Mouse (Mus musculus) monocyte, adult 2 months (primary cell): ENCODE measurements at regions not wholly inside any gene's neighbourhood (a gene's known extent, or its start where the extent isn't known, plus 50 kb on each side); places are given as distances from the start of the nearest gene placed in this dataset.
A peak's percentile ranks its signal among the peaks of the same experiment; 100 is the strongest.
"Not testable (repeated sequence)": the region's sequence is repeated elsewhere in the genome, so short reads cannot be mapped to it uniquely, and the experiment has no call there.

Source experiments
- DNase-seq, 2 experiments: peaks; one replicate each; pipeline ENCODE4 v3.0.0; 2022; ENCODE audit warnings: low spot score in 2 of 2, low read depth in 1 of 2

- not testable (repeated sequence) for DNase-seq
These were observed 312.2 kb upstream of the Vmn1r3 start for GRCm38 (mm10) chr4:3497392-3497791.

- DNase-seq = not testable (repeated sequence)
These were observed 310.8 kb upstream of the Vmn1r3 start for GRCm38 (mm10) chr4:3495987-3496386.

GRCm38 (mm10) chr4:3494123-3494681 lies 309.0 kb upstream of the Vmn1r3 start:
- DNase-seq = not testable (repeated sequence)

- not testable (repeated sequence) for DNase-seq
These were observed 305.7 kb upstream of the Vmn1r3 start for GRCm38 (mm10) chr4:3490901-3491300.

- no peak for DNase-seq
These were observed 296.9 kb upstream of the Vmn1r3 start for GRCm38 (mm10) chr4:3482092-3482491.

- no peak for DNase-seq
These were observed 271.6 kb upstream of the Vmn1r3 start for GRCm38 (mm10) chr4:3456773-3457172.

- not testable (repeated sequence) for DNase-seq
These were observed 252.2 kb upstream of the Vmn1r3 start for GRCm38 (mm10) chr4:3437380-3437779.

GRCm38 (mm10) chr4:3427968-3428367 lies 242.8 kb upstream of the Vmn1r3 start:
- DNase-seq = no peak

- DNase-seq = no peak
These were observed 234.9 kb upstream of the Vmn1r3 start for GRCm38 (mm10) chr4:3419920-3420499.

- no peak for DNase-seq
These were observed 231.5 kb upstream of the Vmn1r3 start for GRCm38 (mm10) chr4:3416670-3417069.

- not testable (repeated sequence) for DNase-seq
These were observed 229.4 kb upstream of the Vmn1r3 start for GRCm38 (mm10) chr4:3414442-3415022.

- DNase-seq = no peak
These were observed 228.6 kb upstream of the Vmn1r3 start for GRCm38 (mm10) chr4:3413493-3414441.

GRCm38 (mm10) chr4:3412323-3412722 lies 227.2 kb upstream of the Vmn1r3 start:
- not testable (repeated sequence) for DNase-seq

GRCm38 (mm10) chr4:3402856-3403255 lies 217.7 kb upstream of the Vmn1r3 start:
- not testable (repeated sequence) for DNase-seq

- not testable (repeated sequence) for DNase-seq
These were observed 216.6 kb upstream of the Vmn1r3 start for GRCm38 (mm10) chr4:3401766-3402165.

GRCm38 (mm10) chr4:3391579-3391978 lies 206.4 kb upstream of the Vmn1r3 start:
- peak in 1 of 2 experiments; percentile 7 for DNase-seq

GRCm38 (mm10) chr4:3373027-3373763 lies 188.0 kb upstream of the Vmn1r3 start:
- not testable (repeated sequence) for DNase-seq

- not testable (repeated sequence) for DNase-seq
These were observed 182.9 kb upstream of the Vmn1r3 start for GRCm38 (mm10) chr4:3368021-3368420.

GRCm38 (mm10) chr4:3343443-3343842 lies 158.3 kb upstream of the Vmn1r3 start:
- DNase-seq = not testable (repeated sequence)

- DNase-seq = not testable (repeated sequence)
These were observed 157.5 kb upstream of the Vmn1r3 start for GRCm38 (mm10) chr4:3342696-3343095.

GRCm38 (mm10) chr4:3342165-3342564 lies 157.0 kb upstream of the Vmn1r3 start:
- not testable (repeated sequence) for DNase-seq
